Mouse (Mus musculus) sigmoid colon, adult 10 weeks (tissue): Measurements from ENCODE around the gene Klhdc10. TPM values are rescaled to one million over a fixed set of nuclear protein-coding genes. Genes with fewer than 3 reads are reported as not detected.

Experiments used
- polyA plus RNA-seq: library from polyadenylated mRNA; stranded (reverse); fragments of 350-450 nt; fragmentation: Illumina TruSeq; extraction: RNeasy Lipid Tissue Mini Kit (QIAGEN cat#74804); gene quantifications from one replicate; pipeline ENCODE4 v1.2.3, GENCODE M21; 2014; ENCODE audit warnings: low read depth, low replicate concordance

Gene Klhdc10
- polyA plus RNA-seq, result 38.2 TPM

DNA sequence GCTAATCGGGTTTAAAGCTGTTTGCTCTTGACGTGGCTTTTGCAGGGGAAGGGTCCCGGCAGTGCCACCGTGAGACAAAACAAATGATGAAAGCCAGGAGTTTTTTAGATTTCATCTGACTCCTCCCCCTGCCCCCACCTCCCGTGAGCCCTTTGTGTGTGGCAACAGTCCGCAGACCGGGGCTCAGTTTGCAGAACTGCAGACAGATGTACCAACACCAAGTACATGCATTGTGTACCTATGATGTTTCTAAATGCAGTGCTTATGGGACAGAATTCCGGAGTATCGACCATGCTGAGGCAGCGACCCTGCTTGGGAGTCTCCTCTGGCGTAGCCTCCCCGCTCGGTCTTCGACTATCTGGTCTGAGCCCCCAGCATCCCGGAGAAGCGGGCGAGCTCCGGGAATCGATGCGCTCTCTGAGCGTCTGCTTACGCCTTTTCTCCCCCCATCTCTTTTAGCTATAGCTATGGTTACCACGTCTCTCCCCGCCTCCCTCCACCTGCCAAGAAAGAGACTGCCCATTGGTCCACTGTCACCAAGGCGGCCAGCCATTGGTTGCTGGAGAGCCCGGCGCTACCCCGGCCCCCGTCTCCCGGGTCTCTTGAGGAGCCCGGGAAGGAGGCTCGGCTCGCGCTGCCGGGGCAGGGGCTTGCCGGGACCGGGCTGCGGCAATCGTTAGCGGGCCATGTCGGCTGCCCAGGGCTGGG is at the start of gene Klhdc10:
TSS of gene Klhdc10 (plus strand) at position 561 of the 708 bp plus-strand sequence.

DNA sequence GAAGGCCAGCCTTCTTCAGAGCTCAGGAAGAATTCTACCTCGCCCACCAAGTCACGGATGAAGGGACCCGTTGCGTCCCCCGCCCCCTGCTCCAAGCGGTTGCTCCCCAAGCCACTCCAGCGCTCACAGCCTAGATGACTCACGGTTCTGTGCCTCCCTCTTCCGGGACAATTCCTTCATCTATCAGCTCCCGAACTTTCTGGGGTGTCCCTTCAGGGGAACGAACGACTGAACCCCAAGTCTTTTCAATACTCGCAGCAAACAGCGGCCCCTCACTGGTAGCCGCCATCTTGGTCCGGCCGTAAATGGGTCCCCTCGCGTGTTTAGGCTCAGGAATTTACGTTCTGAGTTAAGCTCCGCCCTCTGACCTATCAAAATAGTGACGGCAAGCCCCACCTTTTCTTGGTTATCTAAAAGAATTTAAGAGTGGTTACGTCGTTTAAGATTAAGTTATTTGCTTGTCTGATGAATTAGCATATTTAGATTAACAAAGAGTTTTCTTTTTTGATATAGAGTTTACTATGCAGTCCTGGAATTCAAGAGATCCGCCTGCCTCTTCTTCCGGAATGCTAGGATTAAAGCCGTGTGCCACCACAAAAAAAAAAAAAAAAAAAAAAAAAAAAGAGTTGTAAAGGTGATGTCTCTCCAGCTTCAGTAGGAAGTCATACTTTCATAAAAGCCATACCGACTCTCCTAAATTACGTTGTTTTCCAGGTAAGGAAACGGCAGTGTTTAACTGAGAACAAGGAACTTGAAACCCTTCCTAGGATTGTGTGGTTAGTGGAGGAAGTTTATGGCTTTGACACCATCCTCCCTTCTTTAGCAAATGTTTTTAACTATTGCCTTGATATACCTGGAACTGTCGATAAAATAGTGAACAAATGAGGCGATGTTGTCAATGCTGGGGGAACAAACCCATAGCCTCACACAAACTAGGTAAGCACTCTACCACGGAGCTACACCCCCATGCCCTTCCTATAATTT is 10.7 kb upstream of the Klhdc10 start, which contains the start of gene Zc3hc1:
TSS of gene Zc3hc1 (minus strand) at position 315 of the 984 bp plus-strand sequence.

Other genes with a start within 250 kb of the Klhdc10 start
- 66.2 TPM for gene Ube2h, start 97.3 kb upstream of the Klhdc10 start, polyA plus RNA-seq
- gene Zc3hc1, start 10.8 kb upstream of the Klhdc10 start, polyA plus RNA-seq, result 2.3 TPM
- 44.8 TPM for gene Tmem209, start 107.9 kb downstream of the Klhdc10 start, polyA plus RNA-seq
- gene Ssmem1, start 108.0 kb downstream of the Klhdc10 start, polyA plus RNA-seq, result not detected
- gene Cpa2, start 139.7 kb downstream of the Klhdc10 start, polyA plus RNA-seq, result 7.4 TPM
- gene Cpa4, start 166.5 kb downstream of the Klhdc10 start, polyA plus RNA-seq, result not detected
- gene Cpa5, start 209.1 kb downstream of the Klhdc10 start, polyA plus RNA-seq, result not detected
- gene Cpa1, start 237.3 kb downstream of the Klhdc10 start, polyA plus RNA-seq, result 1.6 TPM